Mouse (Mus musculus): Measurements from ENCODE around the gene Col6a4. TPM values are rescaled to one million over a fixed set of nuclear protein-coding genes. Genes with fewer than 3 reads are reported as not detected.

The Col6a4 gene
- not detected in 3 replicates for total RNA-seq (2017)

DNA sequence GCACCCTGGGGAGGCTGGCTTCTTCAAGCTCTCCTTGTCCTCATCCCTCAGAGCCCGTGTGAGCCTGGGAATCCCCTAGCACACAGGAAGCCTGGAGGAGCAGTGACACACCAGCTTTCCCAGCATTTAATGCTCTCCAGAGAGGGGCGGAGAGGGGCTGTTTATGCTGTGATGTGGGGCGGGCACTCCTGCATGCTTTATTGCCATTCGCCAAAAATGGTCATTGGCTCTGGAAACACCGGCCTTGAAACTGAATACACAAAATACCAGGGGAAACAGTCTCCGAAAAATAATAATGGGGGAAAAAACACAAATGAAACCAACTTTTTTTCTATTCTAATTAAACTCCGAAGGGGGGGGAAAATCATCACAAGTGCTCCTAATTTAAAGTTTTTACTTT, at the start of gene Col6a4:
Gene Col6a4, minus strand, starts transcription at position 101 of the 400 bp plus-strand sequence.
- ATAC-seq (replicated peaks; ENCODE audit: insufficient number of reproducible peaks, low FRiP score, low TSS enrichment, poor library complexity, severe bottlenecking) = no peak

DNA sequence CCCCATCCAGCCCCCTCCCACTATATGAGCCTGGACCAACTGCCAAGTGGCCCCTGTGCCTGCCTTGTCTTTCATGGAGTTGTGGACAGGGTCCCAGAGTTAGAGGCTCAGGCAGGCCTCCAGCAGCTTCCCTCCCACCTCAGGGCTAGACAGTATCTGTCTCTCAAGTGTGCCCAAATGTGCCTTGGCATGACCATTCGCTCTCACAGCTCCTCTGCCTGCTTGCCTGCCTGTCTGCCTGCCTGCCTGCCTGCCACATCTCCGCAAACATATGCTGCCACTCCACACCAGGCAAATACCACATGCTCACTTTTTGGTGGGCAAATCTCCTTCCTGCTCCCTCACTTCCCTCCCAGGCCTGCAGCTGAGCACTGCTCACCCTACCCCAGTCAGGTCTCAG, 49.0 kb upstream of the Col6a4 start:
- ATAC-seq (replicated peaks; ENCODE audit: insufficient number of reproducible peaks, low FRiP score, low TSS enrichment, poor library complexity, severe bottlenecking) = no peak

DNA sequence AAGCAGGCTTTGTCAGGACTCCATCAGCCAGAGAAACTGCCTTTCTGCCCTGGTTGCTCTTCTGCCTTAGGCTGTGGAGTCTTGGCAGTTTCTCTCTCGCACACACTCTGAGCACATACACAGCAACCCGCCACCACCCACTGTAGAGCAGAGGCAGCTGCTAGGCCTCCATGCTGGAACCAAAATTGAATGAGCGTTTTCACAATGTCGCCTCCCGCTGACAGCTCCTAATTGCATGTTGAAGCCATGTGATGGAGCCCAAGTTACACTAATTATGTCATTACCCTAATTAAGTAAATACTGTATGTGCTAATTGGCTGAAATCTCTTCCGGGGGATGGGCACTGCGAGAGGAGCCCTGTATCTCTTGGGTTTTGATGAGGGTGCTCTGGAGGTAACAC, 47.6 kb upstream of the Col6a4 start:
- ATAC-seq (replicated peaks; ENCODE audit: insufficient number of reproducible peaks, low FRiP score, low TSS enrichment, poor library complexity, severe bottlenecking) = no peak

DNA sequence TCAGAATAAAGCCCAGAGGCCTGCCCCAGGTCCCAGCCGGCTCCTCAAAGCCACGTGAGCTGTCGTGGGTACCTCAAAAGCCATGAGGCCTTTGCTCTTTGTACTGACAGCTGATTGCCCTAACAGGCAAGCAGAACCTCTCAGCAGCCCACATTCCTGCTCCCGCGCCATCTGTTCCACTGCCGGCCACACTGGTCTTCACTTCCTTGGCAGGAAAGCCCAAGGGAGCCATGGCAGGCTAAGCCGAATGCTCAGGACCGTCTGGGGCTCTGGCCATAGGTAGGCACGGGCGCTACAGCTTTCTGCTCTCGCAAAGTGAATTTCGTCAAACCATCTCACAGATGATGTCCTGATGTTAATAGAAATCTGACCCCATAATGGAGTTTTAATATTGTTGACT, 45.4 kb upstream of the Col6a4 start:
- ATAC-seq (replicated peaks; ENCODE audit: insufficient number of reproducible peaks, low FRiP score, low TSS enrichment, poor library complexity, severe bottlenecking) = no peak

DNA sequence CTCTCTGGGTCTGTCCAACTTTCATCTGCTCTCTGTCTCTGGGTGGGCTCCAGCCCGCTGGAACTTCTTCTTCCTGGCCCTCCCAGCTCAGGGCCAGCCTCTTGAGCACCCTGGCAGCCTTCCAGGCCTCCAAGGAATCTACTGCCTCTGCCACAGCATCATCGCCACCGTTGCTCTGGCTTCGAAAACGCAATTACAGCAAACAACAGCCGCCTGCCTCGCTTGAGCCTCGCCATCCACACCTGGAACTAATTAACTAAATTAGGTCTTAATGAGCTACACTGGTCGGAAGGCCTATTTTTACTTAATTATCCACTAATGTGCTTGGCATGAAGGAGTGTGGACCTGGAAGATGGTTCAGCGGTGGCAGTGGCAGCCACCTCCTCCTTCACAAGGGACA, 43.2 kb upstream of the Col6a4 start:
- no peak for ATAC-seq (replicated peaks; ENCODE audit: insufficient number of reproducible peaks, low FRiP score, low TSS enrichment, poor library complexity, severe bottlenecking)

DNA sequence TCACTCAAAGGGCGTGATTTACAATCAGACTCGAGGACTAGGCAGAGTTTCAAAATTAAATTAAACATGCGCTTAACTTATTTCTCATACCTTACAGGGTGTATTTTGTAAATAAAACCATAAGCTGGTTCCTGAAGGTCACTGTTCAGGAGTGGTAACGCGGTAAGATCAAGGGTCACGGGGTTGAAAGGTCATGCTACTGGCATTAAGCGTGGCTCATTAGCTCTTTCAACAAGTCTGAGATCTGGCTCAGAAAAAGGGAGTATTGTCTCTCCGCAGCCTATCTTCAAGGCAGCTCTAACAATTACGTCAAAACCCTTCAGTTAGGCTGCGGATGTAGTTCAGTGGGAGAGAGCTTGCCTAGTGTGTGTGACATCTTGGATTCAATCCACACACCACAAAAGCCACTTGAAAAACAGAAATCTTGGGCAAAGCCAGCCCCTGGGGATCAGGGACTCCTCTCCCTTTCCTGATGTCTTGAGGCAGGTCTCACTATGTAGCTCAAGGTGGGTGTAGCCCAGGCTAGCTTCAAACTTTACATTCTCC, 41.2 kb upstream of the Col6a4 start:
- ATAC-seq (replicated peaks; ENCODE audit: insufficient number of reproducible peaks, low FRiP score, low TSS enrichment, poor library complexity, severe bottlenecking) = no peak

DNA sequence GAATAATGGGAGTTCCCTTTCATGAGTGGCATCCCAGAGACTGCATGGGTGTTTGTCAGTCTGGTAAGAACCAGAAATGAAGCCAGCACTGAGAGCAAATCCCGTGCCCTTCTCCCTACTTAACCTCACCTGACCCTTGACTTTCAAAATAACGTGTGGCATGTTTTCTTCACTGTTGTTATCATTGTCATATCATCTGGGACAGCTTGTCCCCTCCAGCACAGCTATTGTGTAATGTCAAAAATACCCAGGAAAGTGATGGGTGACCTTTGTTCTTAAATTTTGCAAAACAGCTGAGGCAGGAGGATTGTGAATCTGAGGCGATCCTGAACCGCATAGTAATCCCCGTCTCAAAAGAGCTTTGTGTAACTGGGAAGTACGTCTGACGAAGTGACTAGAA, 33.7 kb upstream of the Col6a4 start:
- no peak for ATAC-seq (replicated peaks; ENCODE audit: insufficient number of reproducible peaks, low FRiP score, low TSS enrichment, poor library complexity, severe bottlenecking)

DNA sequence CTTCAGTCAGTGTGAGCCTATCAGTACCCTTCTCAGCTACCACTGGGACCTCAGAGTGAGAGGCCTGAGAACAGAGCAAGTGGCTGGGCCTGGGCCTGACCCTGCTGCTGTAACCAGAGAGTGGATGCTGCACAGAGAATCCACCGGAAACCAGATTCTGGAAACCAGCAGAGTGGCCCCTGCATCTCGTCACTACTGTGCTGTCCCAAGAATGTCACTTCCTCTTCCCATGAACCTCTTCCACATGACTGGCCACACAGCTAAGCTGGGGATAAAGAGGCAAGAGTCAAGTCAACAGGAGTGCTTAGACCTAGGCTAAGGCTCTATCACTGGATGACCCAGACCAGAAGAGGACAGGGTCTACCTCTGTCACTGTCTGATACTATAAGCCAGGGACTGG, 32.5 kb upstream of the Col6a4 start:
- no peak for ATAC-seq (replicated peaks; ENCODE audit: insufficient number of reproducible peaks, low FRiP score, low TSS enrichment, poor library complexity, severe bottlenecking)

DNA sequence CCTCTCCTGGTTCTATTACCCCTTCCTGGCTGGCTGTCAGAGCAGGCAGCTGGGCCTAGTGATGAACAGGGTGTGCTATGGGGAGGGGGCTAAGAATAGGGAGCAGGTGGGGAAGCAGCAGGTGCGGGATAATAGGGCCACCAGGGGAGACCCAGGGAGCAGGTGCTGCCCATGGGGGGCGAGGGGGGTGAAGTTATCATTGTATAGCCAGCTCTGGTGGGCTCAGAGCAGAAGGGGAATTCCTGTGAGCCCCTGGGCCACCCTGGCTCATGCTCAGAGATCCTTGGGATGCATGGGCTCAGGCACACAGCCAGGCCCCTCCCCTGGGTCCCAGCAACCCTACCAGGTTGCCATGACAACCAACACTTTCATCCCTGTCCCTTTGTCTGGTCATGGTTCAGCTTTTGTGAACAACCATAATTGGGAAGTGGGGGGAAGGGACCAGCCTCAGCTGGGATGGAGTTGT, 30.2 kb upstream of the Col6a4 start:
- ATAC-seq (replicated peaks; ENCODE audit: insufficient number of reproducible peaks, low FRiP score, low TSS enrichment, poor library complexity, severe bottlenecking) = no peak

DNA sequence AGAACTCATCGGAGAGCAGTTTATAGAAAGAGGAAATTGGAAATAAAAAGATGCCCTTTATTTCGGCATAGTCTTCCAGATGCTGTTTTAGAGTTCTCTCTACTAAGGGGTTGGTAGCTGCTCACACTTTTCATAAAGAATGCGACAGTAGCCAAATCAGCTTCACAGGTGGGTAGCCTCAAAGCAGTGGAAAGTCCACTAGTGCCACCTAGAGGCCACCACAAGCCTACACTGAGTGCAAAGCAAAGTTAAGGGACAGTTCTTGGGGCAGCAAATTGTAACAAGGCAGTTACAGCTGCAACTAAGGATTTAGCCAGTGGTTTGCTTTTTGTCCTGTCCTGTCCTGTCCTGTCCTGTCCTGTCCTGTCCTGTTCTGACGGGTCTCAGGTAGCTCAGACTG, 27.0 kb upstream of the Col6a4 start:
- no peak for ATAC-seq (replicated peaks; ENCODE audit: insufficient number of reproducible peaks, low FRiP score, low TSS enrichment, poor library complexity, severe bottlenecking)

DNA sequence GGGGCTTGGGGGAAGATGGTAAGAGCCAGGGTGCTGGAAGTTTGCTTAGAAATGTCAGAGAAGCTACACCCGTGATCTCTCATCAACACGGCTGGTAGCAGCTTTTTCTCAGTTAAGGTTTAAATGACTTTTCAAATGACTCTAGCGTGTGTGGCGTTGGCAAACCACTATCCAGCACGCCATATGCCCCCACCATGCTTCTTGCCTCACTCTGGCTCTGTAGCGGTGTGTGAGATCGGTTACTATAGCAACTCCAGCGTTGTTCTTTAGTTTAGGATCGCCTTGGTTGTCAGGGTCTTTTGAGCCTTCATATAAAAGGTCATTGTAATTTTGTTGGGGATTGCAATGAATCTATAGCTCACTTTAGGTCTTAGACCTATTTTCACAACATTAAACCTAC, 22.5 kb upstream of the Col6a4 start:
- ATAC-seq (replicated peaks; ENCODE audit: insufficient number of reproducible peaks, low FRiP score, low TSS enrichment, poor library complexity, severe bottlenecking) = no peak

DNA sequence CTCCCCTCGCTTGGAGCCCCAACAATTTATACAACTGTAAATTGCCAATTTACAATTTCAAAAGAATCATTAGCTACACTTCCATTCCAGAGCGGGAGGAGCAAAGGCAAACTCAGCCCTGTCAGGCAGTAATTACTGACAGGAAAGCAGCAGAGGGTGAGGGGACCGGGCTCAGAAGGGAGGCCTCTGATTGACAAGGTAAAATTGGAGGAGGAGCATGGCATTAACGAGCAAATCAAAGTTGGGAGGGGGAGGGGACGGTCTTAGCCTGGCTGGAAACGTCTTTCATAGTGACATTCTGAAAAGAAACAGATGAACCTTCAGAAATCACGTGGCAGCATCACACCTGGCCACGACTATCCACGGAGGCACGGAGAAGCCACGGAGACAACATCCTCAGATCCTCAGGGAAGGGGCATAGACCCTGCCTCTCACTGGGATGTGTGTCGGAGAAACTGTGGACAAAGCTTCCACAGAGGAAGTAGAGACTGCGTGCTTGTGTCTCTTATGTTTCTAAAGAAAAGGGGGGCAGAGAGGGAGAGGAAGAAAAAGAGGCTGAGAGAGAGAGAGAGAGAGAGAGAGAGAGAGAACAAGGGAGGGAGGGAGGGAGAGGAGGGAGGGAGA, 19.3 kb upstream of the Col6a4 start:
- ATAC-seq (replicated peaks; ENCODE audit: insufficient number of reproducible peaks, low FRiP score, low TSS enrichment, poor library complexity, severe bottlenecking) = no peak

DNA sequence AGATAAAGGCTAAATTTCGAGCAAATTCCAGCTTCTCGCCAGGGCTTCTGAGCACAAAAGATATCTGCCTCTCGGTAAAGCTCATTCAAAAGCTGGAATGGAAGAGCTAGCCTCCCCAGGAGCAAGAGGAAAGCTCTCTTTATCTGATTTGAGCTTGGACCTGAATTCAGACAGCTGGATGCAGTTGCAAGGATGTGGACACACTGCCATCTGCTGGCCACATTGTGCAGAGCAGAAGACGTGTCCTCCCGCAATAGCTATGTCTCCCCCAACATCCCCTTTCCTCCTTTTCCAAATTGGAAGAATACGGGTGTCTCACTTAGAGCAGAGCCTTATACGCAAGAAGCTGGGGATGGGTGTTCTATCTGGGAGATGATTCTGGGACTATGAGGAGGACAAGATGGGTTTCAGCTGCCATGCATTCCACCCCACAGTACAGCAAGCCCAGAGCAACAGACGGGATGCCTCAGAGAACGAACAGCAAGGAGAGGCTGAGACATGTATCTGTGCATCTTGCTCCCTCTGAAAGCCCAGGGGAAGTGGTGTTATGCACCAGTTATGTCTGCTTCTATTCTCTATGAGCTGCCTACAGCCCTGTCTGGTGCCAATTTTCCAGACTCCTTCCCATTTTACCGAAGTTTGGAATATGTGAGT, 16.3 kb upstream of the Col6a4 start:
- ATAC-seq (replicated peaks; ENCODE audit: insufficient number of reproducible peaks, low FRiP score, low TSS enrichment, poor library complexity, severe bottlenecking) = no peak

DNA sequence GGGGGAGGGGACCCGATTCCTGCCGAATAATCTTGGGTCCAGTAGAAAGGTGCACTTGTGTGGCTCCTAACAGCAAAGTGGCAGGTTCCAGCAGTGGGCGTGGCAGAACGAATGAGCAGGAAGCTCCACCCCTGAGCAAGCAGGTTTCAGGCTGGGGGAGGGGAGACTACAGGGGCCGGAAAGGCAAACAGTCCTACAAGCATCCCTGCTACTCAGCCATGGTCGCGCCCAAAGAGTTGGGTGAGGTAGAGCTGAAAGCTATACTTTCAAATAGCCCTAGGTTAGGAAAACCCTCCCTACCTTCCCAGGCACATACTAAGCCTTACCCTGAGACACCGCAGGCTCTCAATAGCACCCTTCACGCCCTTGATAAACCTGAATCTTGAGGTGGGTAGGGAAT, 9.7 kb upstream of the Col6a4 start:
- no peak for ATAC-seq (replicated peaks; ENCODE audit: insufficient number of reproducible peaks, low FRiP score, low TSS enrichment, poor library complexity, severe bottlenecking)

DNA sequence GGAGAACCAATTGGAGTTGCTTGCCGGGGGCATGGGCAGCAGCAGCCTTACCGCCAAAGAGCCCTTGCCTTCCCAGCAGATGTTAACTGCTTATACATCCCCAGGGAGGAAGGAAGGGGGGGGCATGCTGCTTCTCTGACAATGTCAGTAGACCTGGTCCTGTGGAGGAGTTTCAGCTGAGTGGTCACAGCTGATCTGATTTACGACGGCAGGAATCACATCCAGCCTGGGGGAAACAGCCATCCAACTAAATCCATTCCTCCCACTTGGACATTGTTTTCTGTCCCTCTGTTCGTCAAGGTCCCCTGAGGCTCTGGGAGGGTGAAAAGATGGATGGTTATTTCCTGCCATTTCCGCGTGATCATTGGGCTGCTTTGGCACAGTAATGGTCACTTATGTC, 7.8 kb upstream of the Col6a4 start:
- ATAC-seq (replicated peaks; ENCODE audit: insufficient number of reproducible peaks, low FRiP score, low TSS enrichment, poor library complexity, severe bottlenecking) = no peak

DNA sequence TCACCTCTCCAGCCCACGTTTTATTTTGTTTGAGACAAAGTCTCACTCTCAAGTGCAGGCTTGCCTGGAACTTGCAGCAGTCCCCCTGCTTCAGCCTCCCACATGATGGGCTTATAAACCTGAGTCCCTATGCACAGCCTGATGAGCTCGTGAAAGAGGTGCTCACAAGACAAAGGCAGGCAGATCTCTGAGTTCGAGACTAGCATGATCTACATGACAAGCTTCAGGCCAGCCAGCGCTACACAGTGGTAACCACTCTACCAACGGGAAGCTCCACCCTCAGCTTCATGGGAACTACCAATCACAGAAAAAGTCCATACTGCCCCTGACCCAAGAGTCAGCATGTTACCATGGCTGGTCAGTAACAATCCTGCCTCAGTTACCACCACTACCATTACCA, 4.6 kb upstream of the Col6a4 start:
- no peak for ATAC-seq (replicated peaks; ENCODE audit: insufficient number of reproducible peaks, low FRiP score, low TSS enrichment, poor library complexity, severe bottlenecking)

DNA sequence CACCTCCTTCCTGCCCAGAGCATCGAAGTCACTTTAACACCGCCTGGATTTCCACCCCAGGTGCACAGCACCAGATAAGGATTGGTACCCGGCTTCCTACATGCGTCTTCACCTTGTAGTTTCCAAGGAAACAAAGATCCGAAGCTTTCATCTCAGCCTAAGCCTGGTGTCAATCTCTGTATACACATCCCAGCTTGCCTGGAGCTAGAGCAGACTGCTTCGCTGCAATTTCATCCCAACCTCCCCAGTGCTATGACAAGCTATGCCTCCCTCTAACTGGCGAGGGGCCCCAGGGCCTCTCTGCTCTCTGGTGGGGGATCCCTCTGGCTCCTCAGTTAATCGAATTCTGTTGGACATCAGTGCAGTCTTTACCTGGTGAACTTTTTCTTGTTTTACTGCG, 3.7 kb upstream of the Col6a4 start:
- ATAC-seq (replicated peaks; ENCODE audit: insufficient number of reproducible peaks, low FRiP score, low TSS enrichment, poor library complexity, severe bottlenecking) = no peak

DNA sequence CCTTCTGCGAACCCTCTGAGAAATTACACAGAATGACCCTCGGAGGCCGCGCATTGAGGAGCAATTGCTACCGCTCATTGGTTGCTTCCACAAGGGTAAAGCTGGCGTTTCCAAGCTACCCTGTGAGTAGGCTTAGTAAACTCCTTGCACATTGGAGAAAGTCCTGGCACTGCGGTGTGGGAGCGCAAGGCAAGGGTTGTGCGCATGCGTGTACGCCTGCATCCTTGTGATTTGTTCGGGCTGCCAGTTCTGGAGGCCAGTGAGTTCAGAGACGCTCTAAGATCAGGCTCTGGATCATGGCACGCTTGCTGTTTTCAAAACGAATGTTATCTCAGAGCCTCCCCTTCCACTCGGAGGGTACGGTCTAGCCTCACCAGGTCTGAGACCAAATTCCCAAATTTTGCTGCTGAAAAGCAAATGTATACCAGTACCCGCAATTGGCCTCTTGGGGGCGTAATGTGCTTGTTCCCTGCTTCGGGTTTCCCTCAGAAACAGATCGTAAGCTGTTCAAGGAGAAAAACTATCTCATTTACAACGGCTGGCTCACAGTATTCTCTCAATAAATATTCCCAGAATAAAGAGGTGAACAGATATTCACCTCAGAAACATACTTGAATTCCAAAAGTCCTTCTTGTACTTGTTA, 2.9 kb upstream of the Col6a4 start:
- ATAC-seq (replicated peaks; ENCODE audit: insufficient number of reproducible peaks, low FRiP score, low TSS enrichment, poor library complexity, severe bottlenecking) = no peak

DNA sequence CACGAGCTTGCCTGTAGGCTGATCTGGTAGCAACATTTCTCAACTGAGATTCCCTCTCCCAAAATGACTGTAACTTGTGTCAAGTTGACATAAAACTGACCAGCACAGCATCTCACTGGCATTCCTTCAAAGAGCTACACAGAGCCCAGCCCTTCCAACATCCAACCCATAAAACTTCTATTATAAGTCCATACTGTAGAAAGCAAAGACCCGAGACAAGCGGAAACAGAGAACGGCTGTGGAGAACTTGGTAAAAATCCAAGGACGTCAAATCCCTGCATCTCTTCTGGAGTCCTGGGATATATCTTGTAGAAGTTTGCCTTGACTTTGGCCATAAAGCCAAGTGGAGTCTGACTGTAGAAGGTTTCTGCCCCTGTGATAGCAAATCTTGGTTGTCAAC, 15.1 kb downstream of the Col6a4 start:
- no peak for ATAC-seq (replicated peaks; ENCODE audit: insufficient number of reproducible peaks, low FRiP score, low TSS enrichment, poor library complexity, severe bottlenecking)
